Mouse (Mus musculus): ENCODE data around the gene Slc25a1.

- TF ChIP-seq GATA1 (IDR thresholded peaks at IDR 0.05; ENCODE audit: borderline replicate concordance, low read length) (no peak), FLI1 (IDR thresholded peaks at IDR 0.05; ENCODE audit: low read length) (no peak)
These were observed 15.4 kb upstream of the Slc25a1 start for GRCm38 (mm10) chr16:17943466-17943865.
